Mouse (Mus musculus): ENCODE results near the gene Mgrn1. TPM values are rescaled to one million over a fixed set of nuclear protein-coding genes. Genes with fewer than 3 reads are reported as not detected.

Gene Mgrn1
- total RNA-seq, 1 experiment from 2014 or later = 42.2 TPM

GRCm38 (mm10) chr16:4932429-4932828, 46.4 kb downstream of the Mgrn1 start:
- ATAC-seq (replicated peaks; ENCODE audit: insufficient number of reproducible peaks, low FRiP score, low TSS enrichment, poor library complexity, severe bottlenecking) = no peak

GRCm38 (mm10) chr16:4935430-4935829, 49.4 kb downstream of the Mgrn1 start:
- no peak for ATAC-seq (replicated peaks; ENCODE audit: insufficient number of reproducible peaks, low FRiP score, low TSS enrichment, poor library complexity, severe bottlenecking)

GRCm38 (mm10) chr16:4935931-4936703, 50.1 kb downstream of the Mgrn1 start:
- ATAC-seq (replicated peaks; ENCODE audit: insufficient number of reproducible peaks, low FRiP score, low TSS enrichment, poor library complexity, severe bottlenecking) = no peak

- no peak for ATAC-seq (replicated peaks; ENCODE audit: insufficient number of reproducible peaks, low FRiP score, low TSS enrichment, poor library complexity, severe bottlenecking)
Observed at GRCm38 (mm10) chr16:4937351-4938190, 51.5 kb downstream of the Mgrn1 start.

- no peak for ATAC-seq (replicated peaks; ENCODE audit: insufficient number of reproducible peaks, low FRiP score, low TSS enrichment, poor library complexity, severe bottlenecking)
Observed at GRCm38 (mm10) chr16:4938461-4938860, 52.4 kb downstream of the Mgrn1 start, which contains the start of gene Nudt16l1. Gene Nudt16l1, plus strand, starts transcription at chr16:4938761.

- peak; percentile 90 for ATAC-seq (replicated peaks; ENCODE audit: insufficient number of reproducible peaks, low FRiP score, low TSS enrichment, poor library complexity, severe bottlenecking)
Observed at GRCm38 (mm10) chr16:4938989-4939388, 52.9 kb downstream of the Mgrn1 start.

GRCm38 (mm10) chr16:4939412-4939811, 53.4 kb downstream of the Mgrn1 start:
- ATAC-seq (replicated peaks; ENCODE audit: insufficient number of reproducible peaks, low FRiP score, low TSS enrichment, poor library complexity, severe bottlenecking) = 0 out of 2 replicates have a peak, but pooled peaks have one; percentile 6

GRCm38 (mm10) chr16:4940311-4940850, 54.3 kb downstream of the Mgrn1 start:
- no peak for ATAC-seq (replicated peaks; ENCODE audit: insufficient number of reproducible peaks, low FRiP score, low TSS enrichment, poor library complexity, severe bottlenecking)

GRCm38 (mm10) chr16:4941016-4941415, 55.0 kb downstream of the Mgrn1 start:
- no peak for ATAC-seq (replicated peaks; ENCODE audit: insufficient number of reproducible peaks, low FRiP score, low TSS enrichment, poor library complexity, severe bottlenecking)

- ATAC-seq (replicated peaks; ENCODE audit: insufficient number of reproducible peaks, low FRiP score, low TSS enrichment, poor library complexity, severe bottlenecking) = no peak
Observed at GRCm38 (mm10) chr16:4942868-4943267, 56.8 kb downstream of the Mgrn1 start.

GRCm38 (mm10) chr16:4943431-4943830, 57.4 kb downstream of the Mgrn1 start:
- ATAC-seq (replicated peaks; ENCODE audit: insufficient number of reproducible peaks, low FRiP score, low TSS enrichment, poor library complexity, severe bottlenecking) = no peak

- ATAC-seq (replicated peaks; ENCODE audit: insufficient number of reproducible peaks, low FRiP score, low TSS enrichment, poor library complexity, severe bottlenecking) = no peak
Observed at GRCm38 (mm10) chr16:4945415-4945814, 59.4 kb downstream of the Mgrn1 start.

GRCm38 (mm10) chr16:4946155-4946554, 60.1 kb downstream of the Mgrn1 start:
- ATAC-seq (replicated peaks; ENCODE audit: insufficient number of reproducible peaks, low FRiP score, low TSS enrichment, poor library complexity, severe bottlenecking) = no peak

- ATAC-seq (replicated peaks; ENCODE audit: insufficient number of reproducible peaks, low FRiP score, low TSS enrichment, poor library complexity, severe bottlenecking) = no peak
Observed at GRCm38 (mm10) chr16:4947378-4947777, 61.3 kb downstream of the Mgrn1 start.

- ATAC-seq (replicated peaks; ENCODE audit: insufficient number of reproducible peaks, low FRiP score, low TSS enrichment, poor library complexity, severe bottlenecking) = no peak
Observed at GRCm38 (mm10) chr16:4956609-4957008, 70.6 kb downstream of the Mgrn1 start.

- ATAC-seq (replicated peaks; ENCODE audit: insufficient number of reproducible peaks, low FRiP score, low TSS enrichment, poor library complexity, severe bottlenecking) = no peak
Observed at GRCm38 (mm10) chr16:4957446-4957845, 71.4 kb downstream of the Mgrn1 start.

- ATAC-seq (replicated peaks; ENCODE audit: insufficient number of reproducible peaks, low FRiP score, low TSS enrichment, poor library complexity, severe bottlenecking) = no peak
Observed at GRCm38 (mm10) chr16:4960260-4960659, 74.2 kb downstream of the Mgrn1 start.

GRCm38 (mm10) chr16:4963346-4963745, 77.3 kb downstream of the Mgrn1 start:
- no peak for ATAC-seq (replicated peaks; ENCODE audit: insufficient number of reproducible peaks, low FRiP score, low TSS enrichment, poor library complexity, severe bottlenecking)

Measured in monocyte, adult 5-6 weeks (primary cell).